Mouse (Mus musculus): Measurements from ENCODE around the gene Col16a1.
A peak's percentile ranks its signal among the peaks of the same experiment; 100 is the strongest.

The Col16a1 gene

DNA sequence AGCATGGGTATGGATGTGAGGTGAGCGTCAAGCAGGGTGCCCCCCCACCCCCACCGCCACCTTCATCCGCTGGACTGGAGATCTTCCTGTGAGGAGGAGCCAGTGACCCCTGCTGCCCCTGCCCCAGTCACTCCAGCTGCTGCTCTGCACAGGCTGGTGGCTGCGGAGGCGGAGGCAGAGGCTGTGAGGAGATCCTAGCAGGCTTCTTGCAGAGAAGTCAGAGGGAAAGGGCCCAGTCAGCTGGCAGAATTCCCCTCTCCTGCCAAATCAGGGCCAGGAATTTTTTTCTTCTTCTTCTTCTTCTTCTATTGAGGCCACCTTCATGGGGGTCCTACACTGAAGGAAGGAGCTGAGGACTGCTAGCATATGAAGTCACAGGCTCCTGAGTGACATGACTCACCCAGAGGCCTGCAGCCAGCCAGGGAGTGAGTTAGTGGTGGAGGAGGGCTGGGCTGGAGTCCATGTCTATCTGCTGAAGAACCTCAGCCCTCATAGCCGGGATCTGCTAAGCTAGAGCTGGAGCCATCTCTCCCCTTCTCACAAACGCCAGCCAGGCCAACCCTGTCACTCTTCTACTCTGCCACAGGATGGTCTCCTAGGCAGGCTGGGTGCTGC is 36.8 kb downstream of the Col16a1 start:
- no peak for DNase-seq (ENCODE audit: low read depth, low spot score)

DNA sequence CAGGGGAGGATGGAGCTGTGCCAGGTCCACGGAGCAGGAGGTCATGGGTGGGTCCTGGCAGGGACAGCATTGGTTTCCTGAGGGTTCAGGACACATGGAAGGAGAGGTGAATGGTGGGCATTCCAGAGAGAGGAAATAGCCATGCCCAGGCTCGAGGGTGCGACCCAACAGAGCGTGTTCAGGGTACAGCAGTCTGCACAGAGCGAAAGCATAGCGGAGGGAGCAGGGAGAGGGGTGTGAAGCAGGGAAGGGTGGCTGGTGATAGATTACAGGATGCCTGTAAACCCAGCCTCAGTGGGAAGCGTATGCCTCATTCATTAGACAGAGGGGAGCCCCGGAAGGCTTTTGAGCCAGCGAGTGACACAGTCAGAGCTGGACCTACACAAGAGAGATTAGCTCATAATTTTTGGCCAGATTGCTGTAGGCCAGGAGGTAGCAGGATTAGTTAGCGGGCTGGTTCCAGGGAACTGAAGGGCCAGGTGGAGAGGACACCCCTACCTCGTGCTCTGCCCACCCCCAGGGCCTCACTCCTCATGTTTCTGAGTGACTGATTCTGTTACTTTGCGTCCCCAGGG is 37.7 kb downstream of the Col16a1 start:
- no peak for DNase-seq (ENCODE audit: low read depth, low spot score)

DNA sequence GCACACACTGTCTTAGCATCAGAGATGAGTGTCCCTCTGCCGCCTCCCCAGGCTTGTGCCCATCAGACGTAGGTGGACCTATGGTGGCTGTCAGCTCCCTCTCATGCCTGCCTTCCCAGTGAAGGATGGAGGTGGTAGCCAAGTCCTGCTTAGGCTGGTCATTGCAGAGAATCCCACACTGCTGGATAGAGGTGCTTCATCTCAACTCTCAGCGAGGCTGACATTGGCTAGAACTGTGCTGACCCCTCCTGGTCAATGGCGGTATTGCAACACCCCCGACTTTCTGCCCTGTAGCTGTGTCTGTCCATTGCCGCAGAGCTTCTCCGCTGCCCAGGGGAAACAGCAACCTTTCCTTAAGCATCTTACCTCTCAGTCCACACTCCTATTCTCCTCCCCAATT is 39.7 kb downstream of the Col16a1 start:
- DNase-seq (ENCODE audit: low read depth, low spot score), result peak; percentile 82

DNA sequence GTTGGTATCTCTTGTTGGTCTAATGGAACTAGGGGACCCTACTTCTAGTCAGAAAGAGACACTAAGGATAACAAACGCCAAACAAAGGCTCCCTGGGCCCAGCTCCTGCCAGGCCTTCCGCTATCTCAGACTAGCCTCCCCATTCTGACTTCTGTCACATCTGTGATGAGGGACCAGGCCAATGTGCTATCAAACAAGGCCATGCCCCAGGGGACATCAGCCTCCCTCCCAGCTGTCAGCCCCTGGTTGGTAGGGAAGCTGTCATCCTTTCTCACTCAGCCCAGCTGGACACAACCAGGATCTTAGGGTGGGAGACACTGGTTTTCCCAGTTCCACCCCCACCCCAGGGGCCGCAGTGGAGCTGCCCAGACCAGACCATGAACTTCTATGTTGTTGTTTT is 47.5 kb downstream of the Col16a1 start:
- no peak for DNase-seq (ENCODE audit: low read depth, low spot score)

DNA sequence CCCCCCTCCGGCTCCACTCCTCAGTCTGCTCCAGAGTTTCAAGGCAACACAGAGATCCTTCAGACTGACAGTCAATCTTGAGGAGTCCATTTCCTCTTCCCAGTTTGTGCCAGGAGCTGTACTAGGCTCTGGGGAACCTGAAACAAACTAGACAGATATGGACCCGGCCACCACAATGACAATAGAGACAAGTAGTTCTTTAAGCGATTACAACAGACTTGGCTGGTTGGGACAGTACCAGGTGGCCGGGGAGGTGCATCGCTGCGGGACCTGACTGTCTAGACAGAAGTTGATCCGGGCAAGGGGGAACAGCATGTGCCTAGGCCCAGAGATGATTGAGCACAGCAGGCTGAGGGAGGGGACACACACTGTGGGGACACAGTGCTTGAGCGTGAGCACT is 53.5 kb downstream of the Col16a1 start:
- no peak for DNase-seq (ENCODE audit: low read depth, low spot score)

DNA sequence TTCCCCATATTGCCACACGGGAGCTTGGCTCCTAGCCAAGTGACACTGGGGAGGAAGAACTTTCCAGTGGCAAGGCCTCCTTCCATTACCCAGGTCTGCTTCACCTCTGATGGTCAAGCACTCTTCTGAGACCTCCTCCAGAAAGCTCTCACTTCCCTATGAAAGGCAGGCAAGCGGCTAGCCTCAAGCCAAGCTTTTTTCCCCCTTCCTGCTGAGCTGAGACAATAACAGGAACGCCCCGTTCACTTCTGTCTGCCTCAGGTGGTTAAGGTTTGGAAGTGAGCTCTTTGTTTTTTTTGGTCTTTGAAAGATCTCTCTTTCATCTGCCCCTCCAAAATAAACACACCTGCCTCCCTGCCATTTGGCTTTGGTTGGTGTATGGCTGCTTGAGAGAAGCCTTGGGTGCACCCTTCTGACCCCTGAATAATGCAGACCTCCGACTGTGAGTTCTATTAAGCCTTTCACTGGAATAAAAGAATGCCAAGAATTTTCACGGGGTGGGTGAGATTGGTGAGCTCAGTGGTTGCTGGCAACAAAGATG is 54.5 kb downstream of the Col16a1 start, which contains the start of gene Pef1:
Pef1 (plus strand) TSS at position 448 of the 541 bp plus-strand sequence.
- no peak for DNase-seq (ENCODE audit: low read depth, low spot score)

DNA sequence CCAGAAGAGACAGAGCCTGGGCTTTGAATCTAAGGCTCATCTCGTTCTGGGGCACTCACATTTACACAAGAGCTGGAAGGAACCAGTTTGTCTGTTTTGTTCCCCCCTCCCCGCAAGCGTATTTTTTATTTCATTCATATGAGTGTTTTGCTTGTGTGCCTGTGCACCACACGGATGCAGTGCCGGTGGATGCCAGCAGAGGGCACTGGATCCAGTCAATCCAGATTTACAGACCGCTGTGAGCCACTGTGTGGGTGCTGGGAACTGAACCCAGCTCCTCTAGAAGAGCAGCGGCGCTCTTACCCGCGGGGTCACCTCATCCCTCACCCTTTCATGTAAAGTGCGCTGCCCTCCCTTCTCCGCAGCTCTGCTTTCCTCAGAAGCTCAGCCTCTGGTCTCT is 56.0 kb downstream of the Col16a1 start:
- DNase-seq (ENCODE audit: low read depth, low spot score), result no peak

DNA sequence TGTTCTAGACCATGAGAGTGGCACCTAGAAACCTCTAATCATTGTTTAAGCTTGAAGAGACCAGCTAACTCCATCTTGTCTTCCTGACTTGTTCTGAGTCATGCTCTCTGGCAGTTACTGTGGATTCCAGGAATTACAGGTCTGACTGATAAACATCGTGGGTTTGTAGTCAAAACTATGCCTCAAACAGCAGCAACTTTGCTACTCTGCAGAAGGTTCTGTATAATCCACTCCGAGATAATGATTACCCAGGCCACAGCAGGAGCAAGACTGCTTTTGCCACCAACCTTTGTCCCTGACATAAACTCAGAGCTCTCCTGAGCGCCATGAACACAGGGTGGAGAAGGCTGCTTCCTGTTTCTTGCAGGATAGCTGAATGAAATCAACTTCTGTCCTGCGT is 56.9 kb downstream of the Col16a1 start:
- DNase-seq (ENCODE audit: low read depth, low spot score), result no peak

DNA sequence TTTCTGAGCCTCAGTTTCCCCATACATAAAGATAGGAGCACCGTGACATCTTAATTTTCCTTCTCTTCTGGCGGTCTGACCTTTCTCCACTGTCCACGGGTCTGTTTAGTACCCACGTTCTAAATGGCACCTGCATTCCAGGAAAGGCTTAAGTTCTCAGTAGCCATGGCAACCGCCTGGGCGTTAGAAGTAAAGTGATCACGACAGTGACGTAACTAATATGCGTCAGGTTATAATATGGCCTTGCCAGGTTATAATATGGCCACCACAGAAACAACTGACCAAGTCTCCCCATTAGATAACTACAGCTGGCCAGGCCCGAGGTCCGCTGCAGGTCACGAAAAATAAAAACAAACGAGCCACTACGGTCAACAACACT is 59.4 kb downstream of the Col16a1 start:
- DNase-seq (ENCODE audit: low read depth, low spot score), result no peak

DNA sequence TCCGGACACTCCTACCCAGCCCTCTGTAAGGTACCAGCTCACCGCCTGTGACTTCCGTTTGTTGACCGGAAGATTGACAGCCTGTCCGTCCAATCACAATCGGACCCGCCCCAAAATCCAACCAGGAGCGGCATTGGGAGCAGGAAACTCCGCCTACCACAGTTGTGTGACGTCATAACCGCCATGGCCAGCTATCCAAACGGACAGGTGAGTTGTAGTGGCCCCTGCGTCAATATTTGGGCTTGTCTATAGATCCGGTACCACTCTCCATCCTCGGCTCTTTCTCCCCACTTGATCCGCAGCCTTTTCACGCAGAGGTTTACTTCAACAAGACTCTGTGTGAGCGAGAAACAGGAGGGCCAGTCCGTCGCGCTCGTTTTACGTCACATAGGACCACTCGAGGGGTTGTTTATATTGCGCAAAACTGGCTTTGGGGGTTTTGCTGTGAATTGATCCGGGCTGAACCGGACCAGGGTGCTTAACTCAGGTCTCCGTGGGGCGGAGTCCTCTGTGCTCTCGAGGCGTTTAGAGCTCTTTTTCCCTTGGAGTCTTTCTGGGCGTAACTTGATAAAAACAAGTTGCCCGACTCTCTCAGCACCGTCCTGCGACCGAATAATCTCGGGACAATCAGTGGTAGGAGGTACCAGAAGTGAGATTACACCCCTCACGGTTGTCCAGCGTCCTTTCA is 59.9 kb downstream of the Col16a1 start:
- peak; percentile 100 for DNase-seq (ENCODE audit: low read depth, low spot score)

DNA sequence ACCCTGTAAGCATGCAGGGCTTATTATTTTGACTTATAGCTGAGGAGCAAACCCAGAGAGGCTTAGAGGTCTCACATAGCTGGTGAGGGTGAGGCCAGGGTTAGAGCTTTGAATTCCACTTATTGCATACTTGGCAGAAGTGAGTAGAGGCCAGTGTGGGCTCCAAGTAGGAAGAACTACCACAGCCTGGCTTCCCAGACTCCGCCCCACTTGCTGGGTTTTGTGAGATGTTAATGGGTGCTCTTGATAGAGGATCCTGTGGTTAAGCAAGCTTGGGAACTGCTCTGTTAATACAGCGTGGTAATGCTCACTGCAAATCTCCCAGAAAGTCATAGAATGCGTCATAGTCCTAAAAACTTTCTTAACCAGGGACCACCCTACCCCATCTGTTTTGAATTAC is 61.3 kb downstream of the Col16a1 start:
- no peak for DNase-seq (ENCODE audit: low read depth, low spot score)

DNA sequence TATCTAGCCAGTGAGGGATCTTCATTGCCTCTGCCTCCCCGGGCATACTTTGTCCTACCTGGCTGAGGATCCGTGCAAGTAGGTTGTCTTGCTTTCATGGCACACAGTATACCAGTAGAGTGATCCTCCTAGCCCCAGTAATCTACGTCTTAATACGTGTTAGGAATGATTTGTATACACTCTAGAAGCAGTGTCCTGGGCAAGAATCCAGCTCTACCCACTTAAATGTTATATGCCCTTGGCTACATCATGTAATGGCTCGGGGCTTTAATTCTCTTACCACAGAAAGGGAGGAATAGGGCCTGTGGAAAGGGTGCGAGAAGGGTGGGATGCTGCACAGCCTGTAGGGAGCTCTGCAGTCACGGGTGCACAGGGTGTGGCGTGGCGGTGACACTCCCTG is 62.0 kb downstream of the Col16a1 start:
- DNase-seq (ENCODE audit: low read depth, low spot score), result no peak

DNA sequence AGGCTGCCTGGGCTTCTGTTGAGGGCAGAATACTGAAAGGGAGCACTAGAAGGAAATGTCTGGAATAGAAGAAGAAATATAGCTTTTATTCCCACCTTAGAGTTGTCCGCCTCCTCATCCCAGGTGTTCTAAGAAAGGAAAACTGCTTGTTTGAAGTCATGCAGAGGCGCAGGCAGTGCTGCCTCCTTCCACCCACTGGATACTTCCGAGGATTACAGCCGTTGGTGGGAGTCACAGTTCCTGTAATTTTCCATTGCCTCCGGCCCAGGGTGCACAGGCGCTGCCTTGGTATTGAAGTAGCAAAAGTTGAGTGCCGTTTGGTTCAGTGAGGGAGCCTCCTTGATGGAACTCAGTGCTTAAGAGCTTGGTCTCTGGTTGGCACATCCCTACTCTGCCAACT is 62.5 kb downstream of the Col16a1 start:
- no peak for DNase-seq (ENCODE audit: low read depth, low spot score)

DNA sequence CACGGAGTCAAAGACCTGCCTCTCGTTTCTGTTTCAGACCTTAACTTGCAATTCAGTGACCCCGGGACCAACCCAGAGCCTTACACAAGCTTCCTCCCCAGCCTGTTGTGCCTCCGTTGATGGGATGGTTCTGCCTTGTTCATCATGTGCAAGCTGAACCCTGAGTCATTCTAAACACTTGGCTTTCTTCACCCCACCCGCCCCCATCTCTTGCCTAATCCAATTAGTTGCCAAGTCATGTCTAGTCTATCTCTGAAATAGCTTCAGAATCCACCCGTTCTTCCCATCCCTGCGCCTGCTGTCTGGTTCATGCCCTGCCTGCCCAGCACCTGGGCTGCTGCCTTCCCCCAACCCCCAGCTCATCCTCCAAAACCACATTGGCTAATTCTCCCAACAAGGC is 64.7 kb downstream of the Col16a1 start:
- DNase-seq (ENCODE audit: low read depth, low spot score), result no peak

DNA sequence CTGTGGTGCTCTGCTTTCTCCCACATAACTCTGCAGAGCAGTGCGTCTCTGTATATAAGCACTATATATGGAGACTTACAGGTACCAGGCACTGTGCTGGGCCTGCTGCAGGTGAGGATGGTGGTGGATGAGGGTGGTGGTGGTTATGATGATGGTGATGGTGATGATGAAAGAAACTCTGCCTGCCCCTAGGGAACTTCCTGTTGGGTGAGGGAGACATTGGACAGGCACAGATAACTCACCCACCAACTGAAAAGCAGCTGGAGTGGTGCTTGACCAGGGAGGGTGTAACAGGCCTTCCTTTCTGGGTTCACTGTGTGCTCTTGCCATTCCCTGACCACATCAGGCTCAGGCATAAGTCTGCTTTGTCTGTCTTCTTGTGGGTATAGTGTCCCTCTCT is 65.1 kb downstream of the Col16a1 start:
- no peak for DNase-seq (ENCODE audit: low read depth, low spot score)

DNA sequence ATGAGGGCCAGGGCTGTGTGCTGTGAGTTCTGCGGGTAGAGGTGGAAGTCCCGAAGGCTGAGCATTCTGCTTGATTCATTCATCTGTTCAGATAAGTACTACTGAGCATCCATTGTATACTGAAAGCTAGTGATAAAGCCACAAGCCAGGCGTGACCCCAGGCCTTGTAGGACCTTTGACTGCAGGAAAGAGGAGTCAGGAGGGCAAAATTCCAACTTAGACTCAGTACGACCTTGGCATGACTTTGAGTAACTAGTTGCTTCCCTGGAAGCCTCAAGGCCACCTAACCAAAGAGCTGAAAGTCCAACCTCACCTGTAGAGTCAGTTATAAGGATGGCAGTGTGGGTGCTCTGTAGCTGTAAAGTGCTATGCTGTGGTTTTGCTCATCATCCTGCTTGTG is 73.1 kb downstream of the Col16a1 start:
- DNase-seq (ENCODE audit: low read depth, low spot score), result no peak

DNA sequence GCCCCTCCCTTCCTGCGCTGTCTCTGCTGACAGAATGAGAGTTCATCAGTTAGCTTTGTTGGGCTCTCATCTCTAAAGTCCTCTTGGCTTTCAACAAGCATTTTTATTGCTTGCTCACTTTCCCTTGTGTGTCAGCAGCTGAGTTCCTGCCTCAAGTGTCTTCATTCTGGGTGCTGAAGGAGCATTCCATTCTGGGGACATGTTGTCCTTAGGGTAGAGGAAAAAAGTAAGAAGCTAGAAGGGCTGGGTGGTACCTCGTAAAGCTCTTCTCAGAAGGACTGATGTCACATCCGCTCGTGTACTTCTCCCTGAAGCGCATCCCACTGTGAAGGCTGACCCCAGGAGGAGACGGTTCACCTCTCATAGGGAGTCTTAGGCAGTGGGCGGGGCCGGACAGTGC is 73.9 kb downstream of the Col16a1 start:
- DNase-seq (ENCODE audit: low read depth, low spot score), result no peak

DNA sequence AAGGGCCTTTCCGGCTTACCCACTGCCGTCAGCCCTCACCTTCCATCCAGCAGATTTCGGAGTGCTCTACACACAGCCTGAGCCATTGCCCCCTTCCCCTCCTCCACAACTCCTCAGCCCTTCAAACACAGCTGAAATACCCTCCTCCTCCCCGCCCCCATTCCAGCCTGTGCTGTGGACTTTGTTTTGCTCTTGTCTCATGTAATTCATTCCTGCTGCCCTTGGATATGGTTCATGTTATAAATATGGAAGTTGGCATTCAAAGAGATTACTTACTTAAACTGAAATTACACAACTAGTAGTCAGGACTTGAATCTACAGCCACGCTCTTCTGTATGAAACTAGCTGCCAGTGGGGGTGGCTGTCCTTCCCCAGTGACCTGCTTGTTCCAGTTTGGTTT is 75.4 kb downstream of the Col16a1 start:
- no peak for DNase-seq (ENCODE audit: low read depth, low spot score)

DNA sequence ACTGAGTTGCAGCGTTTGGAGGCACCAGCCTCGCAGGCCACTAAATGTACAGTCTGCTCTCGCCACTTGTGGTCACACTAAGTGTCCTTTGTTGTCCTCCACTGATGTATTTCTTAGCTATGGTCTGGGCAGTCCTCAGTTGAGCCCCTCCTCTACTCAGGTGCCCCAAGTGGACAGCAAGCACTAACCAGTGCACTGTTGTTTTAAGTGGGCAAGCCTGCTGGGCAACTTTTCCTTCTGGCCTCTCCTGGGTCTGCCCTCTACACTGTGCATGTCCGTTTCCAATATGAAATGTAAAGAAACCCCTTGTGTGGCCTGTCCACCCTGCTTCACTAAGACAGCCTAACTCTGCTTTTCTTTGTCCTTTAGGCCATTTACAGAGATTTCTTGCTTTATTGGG is 76.5 kb downstream of the Col16a1 start:
- no peak for DNase-seq (ENCODE audit: low read depth, low spot score)

DNA sequence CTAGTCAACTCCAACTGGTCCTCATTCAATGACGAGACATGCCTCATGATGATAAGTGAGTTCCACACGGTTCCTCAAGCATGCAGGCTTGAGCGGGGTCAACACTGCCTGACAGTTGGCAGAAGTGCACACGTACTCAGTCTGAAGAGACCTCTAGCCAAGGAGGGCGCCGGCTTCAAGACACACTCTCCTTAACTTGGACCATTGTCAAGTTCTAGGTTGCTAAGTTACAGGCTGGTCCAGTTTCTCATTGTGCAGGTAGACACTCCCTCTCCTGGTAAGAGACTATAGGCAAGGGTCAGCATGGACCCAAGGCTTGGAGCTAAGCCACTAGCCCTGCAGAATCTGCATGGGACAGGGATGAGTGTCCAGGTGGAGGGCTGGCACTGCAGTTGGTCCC is 77.5 kb downstream of the Col16a1 start:
- no peak for DNase-seq (ENCODE audit: low read depth, low spot score)

DNA sequence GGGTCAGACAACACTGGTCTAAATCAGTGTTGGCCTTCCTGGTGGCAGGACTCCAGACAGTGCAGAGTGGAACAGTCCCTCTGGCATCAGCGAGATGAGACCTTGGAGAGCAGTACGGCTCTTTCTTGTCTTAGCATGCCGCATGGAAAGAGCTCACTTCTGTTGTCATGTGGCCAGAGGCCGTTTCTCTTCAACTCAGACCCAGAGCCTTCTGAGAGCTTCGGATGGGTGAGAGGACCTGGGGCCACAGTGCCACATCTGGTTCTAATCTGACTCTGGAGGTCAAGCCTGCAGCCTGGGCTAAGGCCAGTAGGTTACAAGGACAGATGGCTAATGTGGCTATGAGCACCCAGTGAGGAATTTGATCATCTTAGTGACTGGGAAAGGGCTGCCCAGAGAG is 78.3 kb downstream of the Col16a1 start:
- no peak for DNase-seq (ENCODE audit: low read depth, low spot score)

DNA sequence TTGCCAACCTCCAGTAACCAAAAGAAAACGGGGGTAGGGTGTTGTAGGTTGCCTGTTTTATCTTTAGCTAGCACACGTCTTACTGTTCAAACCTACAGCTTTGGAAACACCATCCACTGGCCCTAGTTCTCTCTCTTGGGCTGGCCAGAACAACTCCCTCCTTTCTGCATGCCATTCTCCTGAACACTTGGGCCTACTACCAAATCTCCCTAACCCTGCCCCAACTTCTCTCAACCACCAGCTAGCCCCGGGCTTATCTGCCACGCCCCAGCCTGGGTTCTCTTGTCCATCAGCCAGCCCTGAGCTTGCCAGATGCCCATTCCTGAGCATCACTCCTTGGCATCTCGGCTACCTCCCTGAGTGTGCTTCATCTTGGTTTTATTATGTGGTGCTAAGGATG is 81.3 kb downstream of the Col16a1 start:
- no peak for DNase-seq (ENCODE audit: low read depth, low spot score)

DNA sequence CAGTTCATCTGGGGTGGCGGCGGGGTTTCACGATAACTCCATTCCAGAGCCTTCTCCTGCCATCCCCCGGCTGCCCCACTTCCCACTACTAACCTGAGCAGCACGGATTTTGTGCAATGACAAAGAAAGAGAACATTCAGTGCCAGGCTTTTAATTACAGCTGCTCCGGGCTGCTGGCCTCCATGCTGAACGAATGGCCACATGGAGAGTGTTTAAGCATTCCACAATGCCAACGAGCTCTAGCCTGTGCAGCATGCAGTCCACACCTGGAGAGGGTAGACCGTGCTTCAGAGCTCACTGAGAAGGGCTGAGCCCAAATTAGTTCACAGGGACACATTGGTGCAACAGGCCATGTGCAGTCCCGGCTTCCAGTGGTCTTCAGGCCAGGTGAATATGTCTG is 82.4 kb downstream of the Col16a1 start:
- DNase-seq (ENCODE audit: low read depth, low spot score), result no peak

Measured in forelimb bud, embryonic 11.5 days (tissue).